Mouse (Mus musculus) midbrain, embryonic 10.5 days (tissue): ENCODE measurements around the gene Taf4. TPM values are rescaled to one million over a fixed set of nuclear protein-coding genes. Genes with fewer than 3 reads are reported as not detected.

Experiments used
- DNase-seq: peaks from one replicate; pipeline ENCODE4 v3.0.0-alpha.2; 2017; ENCODE audit warnings: low spot score
- H3K27ac ChIP-seq: fragments of 300-500 bp; sonication (generic); replicated peaks from 2 replicates; pipeline ENCODE4 v1.5.1; 2016; ENCODE audit warnings: mild to moderate bottlenecking
- H3K27me3 ChIP-seq: fragments of 300-500 bp; sonication (generic); 2 replicates; pipeline ENCODE4 v1.6.1; 2016; ENCODE audit warnings: low read depth, mild to moderate bottlenecking; ENCODE audit not compliant: poor library complexity, severe bottlenecking
- H3K36me3 ChIP-seq: fragments of 300-500 bp; sonication (generic); 2 replicates; pipeline ENCODE4 v1.6.1; 2016; ENCODE audit warnings: mild to moderate bottlenecking, moderate library complexity
- H3K4me1 ChIP-seq: fragments of 300-500 bp; sonication (generic); 2 replicates; pipeline ENCODE4 v1.6.1; 2016
- H3K4me3 ChIP-seq: fragments of 300-500 bp; sonication (generic); 2 replicates; pipeline ENCODE4 v1.5.1; 2016; ENCODE audit warnings: mild to moderate bottlenecking, moderate library complexity
- H3K9me3 ChIP-seq: fragments of 300-500 bp; sonication (generic); replicated peaks from 2 replicates; pipeline ENCODE4 v1.6.1; 2016; ENCODE audit warnings: mild to moderate bottlenecking
- WGBS: fragments of 180-500 bp; shearing (Covaris S2); methylation state at CpG from one replicate; pipeline ENCODE4 v1.1.7; 2016; 5-methylcytosine and 5-hydroxymethylcytosine counted together
- polyA plus RNA-seq: library from polyadenylated mRNA; unstranded; fragments of >200 nt; fragmentation: Nextera tagmentation; extraction: Ambion mirVana; gene quantifications from 2 replicates; pipeline ENCODE4 v1.2.1, GENCODE M21; 2016

The Taf4 gene
- polyA plus RNA-seq, 1 experiment from 2014 or later: 4.0 TPM

DNA sequence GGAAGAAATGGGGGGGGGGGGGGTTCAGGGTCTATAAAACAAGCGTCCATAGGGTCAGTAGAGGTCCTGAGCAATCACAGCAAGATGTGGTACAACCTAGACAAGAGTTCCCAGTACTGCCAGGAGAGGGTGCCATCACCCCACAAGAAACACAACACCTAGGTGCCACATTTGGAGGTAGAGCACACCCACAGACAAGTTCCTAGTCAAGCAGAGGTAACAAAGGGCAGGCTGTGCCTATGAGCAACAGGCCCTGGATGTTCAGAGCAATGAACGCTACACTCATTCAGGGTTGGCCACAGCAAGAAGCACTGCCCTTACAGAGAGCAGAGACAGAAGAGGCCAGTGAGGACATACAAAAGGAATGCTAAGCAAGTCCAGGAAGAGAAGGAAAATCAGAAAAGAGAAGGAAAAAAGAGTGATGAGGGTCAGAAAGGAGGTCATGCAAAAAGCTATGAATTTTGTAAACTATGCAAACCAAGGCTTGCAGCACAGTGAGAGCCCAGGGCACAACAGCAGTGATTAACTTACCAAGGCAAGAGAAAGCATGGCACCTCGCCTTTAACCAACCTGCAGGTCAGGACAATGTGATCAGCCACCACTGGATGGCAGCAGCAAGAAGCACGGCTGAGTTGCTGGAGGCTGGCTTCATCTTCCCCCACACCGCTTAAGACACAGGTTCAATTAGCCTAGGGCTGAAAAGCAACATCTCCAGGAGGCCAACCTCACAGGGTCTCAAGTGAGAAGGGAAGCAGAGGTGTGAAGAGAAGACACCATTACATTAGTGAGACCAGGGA lies 59.4 kb downstream of the Taf4 start:
- peaks cover 100% of the 10 kb centered on the region for H3K36me3 ChIP-seq
- 39% methylated on average over 5 of the region's 5 CpGs for WGBS
- no peaks in the 10 kb centered on the region for H3K27me3 ChIP-seq
- H3K27ac ChIP-seq: no peak overlapping the region
- H3K4me3 ChIP-seq: no peak overlapping the region
- peak; percentile 51 for DNase-seq
- peaks cover 3% of the 10 kb centered on the region; the same call in 1 of the 2 replicates for H3K9me3 ChIP-seq
- peaks cover 18% of the 10 kb centered on the region for H3K4me1 ChIP-seq

DNA sequence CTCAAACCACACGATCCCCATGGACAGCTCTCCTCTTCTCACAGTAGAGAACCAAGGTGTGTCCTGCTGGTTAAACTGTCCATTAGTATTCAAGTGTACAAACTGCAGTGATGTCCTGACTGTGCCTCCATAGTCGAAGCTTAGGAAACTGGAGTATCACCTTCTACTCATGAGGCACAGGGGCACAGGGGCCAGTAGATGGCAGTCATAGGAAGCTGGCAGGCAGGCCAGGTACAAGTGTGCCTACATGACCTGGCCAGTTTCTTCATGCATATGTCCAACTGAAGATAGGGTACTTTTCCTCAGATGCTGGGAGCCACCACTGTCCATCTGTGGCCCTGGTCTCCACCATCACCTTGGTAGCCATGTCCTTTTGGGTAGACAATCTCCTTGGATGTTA lies 62.2 kb downstream of the Taf4 start:
- H3K27me3 ChIP-seq: no peaks in the 10 kb centered on the region
- WGBS: 91% methylated on average over 2 of the region's 2 CpGs
- no peak for DNase-seq

DNA sequence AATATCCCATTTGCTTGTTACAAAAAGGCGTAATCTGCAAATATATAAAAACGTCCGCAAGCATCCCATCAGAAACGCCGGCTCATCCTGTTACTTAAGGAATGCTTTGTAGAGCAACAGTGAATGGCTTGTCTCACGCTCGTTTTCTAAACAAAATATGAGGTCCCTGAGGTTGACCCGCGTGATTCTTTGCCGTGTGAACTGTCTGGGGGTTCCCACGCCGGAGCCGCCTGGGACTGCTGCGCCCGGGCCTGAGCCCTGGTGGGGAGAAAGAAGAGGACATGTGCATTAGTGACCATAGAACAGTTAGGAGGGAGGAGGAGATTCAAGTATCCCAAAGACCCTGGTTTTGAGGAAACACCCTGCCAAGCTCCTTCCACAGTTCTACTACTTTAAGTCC lies 63.1 kb downstream of the Taf4 start:
- Histone ChIP-seq H3K9me3 (no peaks in the 10 kb centered on the region), H3K4me3 (no peak overlapping the region), H3K27ac (peak overlapping the region; percentile 68; the same call in 1 of the 2 replicates), H3K36me3 (peaks cover 85% of the 10 kb centered on the region), H3K27me3 (no peaks in the 10 kb centered on the region), H3K4me1 (peaks cover 18% of the 10 kb centered on the region)
- peak; percentile 31 for DNase-seq
- 72% methylated on average over 15 of the region's 15 CpGs for WGBS

More for the DNA sequence above, 62.2 kb downstream of the Taf4 start:
- peaks cover 94% of the 10 kb centered on the region for H3K36me3 ChIP-seq
- H3K4me3 ChIP-seq: no peak overlapping the region
- peaks cover 18% of the 10 kb centered on the region for H3K4me1 ChIP-seq
- no peaks in the 10 kb centered on the region for H3K9me3 ChIP-seq
- H3K27ac ChIP-seq: no peak overlapping the region

DNA sequence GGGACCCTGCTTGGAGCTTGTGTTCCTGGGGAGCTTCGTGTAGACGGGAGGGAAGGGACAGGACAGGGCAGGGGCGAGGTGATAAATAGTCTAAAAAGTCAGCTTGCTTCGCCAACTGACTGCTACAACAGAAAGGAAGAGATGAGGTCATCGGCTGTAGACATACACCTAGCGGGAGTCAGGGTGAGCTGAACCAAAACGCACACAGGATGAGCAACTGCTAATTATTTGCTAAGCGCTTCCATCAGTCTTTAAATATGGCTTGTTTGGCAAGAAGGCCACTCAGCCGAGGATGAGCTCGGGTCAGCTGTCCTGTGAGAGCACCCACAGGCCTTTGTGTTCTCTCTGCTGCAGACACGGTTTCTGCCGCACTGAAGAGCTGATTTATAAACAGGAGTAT lies 63.5 kb downstream of the Taf4 start:
- H3K27ac ChIP-seq: no peak overlapping the region
- no peak overlapping the region for H3K4me3 ChIP-seq
- no peaks in the 10 kb centered on the region for H3K9me3 ChIP-seq
- peaks cover 18% of the 10 kb centered on the region for H3K4me1 ChIP-seq
- 71% methylated on average over 12 of the region's 12 CpGs for WGBS
- peaks cover 81% of the 10 kb centered on the region for H3K36me3 ChIP-seq
- H3K27me3 ChIP-seq: no peaks in the 10 kb centered on the region
- DNase-seq: no peak

DNA sequence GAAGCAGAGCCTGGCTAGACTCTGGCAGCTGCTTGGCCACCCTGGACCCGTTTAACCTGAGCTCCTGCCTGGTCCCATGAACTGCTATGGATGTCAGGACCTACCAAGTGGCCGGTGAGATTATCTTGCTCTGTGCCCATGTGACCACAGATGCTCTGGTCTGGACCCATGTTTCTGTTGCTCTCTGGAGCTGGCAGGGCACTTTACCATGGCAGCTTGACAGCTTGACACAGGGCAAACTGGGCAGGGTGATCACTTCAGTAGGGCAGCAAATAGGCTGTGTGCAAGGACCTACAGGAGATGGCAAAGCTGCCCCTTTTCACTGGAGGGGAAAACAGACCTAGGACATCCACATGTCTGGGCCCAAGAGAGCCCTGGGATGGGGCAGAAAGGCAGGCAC lies 79.5 kb downstream of the Taf4 start:
- WGBS: 90% methylated on average over 2 of the region's 2 CpGs
- H3K4me1 ChIP-seq: 0 out of 2 replicates have a peak, but pooled peaks cover 3% of the 10 kb centered on the region
- DNase-seq: no peak
- H3K9me3 ChIP-seq: no peaks in the 10 kb centered on the region
- no peak overlapping the region for H3K4me3 ChIP-seq
- H3K27ac ChIP-seq: no peak overlapping the region
- no peaks in the 10 kb centered on the region for H3K27me3 ChIP-seq
- no peaks in the 10 kb centered on the region for H3K36me3 ChIP-seq

DNA sequence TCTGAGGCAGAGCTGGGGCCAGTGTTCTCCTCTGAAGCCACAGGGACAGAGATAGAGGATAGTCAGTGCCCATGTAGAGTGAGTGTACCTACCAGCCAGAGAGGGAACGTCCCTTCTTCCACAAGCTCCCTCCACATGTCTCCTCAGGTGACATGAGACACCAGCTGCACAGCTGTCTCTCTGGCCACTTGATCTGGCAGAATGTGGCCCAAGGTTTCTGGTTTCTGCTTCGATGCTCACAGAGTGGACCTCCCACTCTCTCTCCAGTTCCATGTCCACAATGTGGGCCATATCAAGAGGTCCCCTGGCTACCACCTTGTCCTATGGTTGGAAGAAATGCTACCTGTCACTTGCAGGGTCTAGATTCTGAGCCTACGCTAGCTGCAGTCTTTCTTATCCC lies 85.4 kb downstream of the Taf4 start:
- H3K4me3 ChIP-seq: no peak overlapping the region
- no peak overlapping the region for H3K27ac ChIP-seq
- 0 out of 2 replicates have a peak, but pooled peaks cover 3% of the 10 kb centered on the region for H3K4me1 ChIP-seq
- DNase-seq: no peak
- 79% methylated on average over 3 of the region's 3 CpGs for WGBS
- H3K36me3 ChIP-seq: no peaks in the 10 kb centered on the region
- H3K27me3 ChIP-seq: no peaks in the 10 kb centered on the region
- H3K9me3 ChIP-seq: no peaks in the 10 kb centered on the region

DNA sequence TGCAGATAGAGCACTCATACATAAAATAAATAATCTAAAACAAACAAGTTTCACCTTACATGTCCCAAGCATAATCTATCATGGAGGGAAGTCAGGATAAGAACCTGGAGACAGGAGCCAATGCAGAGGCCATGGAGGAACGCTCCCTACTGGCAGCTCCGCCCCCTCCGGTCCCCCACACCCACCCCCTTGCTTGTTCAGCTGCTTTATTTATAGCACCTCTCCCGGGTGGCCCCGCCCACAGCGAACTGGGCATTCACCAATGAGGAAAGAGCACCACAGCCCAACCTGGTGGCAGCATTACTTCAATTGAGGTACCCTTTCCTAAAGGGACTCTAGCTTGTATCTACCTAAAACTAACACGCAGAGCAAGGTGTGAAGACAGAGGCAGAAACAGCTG lies 91.9 kb downstream of the Taf4 start:
- no peaks in the 10 kb centered on the region for H3K27me3 ChIP-seq
- H3K27ac ChIP-seq: no peak overlapping the region
- no peaks in the 10 kb centered on the region for H3K9me3 ChIP-seq
- no peak for DNase-seq
- WGBS: 54% methylated on average over 7 of the region's 7 CpGs
- H3K4me1 ChIP-seq: no peaks in the 10 kb centered on the region
- H3K36me3 ChIP-seq: no peaks in the 10 kb centered on the region
- H3K4me3 ChIP-seq: no peak overlapping the region

DNA sequence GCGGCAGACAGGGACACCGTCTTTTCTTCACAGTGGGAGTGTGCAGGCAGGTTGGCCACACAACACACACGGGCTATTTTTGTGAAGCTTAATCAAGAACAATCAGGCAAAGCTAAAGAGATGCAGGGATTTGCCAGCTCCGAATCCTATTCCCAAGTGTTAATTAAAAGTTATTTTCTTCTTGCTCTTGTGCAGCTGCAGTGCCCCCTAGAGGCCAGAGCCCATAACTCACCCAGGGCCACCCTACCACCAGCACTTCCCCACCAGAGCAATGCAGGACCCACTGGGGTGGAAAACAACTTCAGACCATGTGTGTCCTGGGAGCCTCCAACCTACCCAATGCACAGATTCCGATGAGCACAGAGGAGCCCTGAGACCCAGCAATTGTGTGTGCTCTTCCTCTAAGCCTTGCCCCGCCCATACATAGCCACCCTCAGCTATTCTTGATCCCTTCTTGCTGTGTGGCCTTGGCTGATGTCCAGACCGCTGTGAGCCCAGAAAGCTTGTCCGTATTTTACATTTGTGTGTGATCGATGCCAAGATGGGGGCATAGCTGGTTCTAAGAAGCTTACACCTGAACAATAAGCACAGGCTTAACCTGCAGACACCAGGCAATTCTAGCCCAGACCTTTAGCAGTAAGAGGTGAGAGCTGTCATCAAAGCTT lies 98.8 kb downstream of the Taf4 start:
- no peaks in the 10 kb centered on the region for H3K4me1 ChIP-seq
- H3K4me3 ChIP-seq: no peak overlapping the region
- H3K27me3 ChIP-seq: no peaks in the 10 kb centered on the region
- no peaks in the 10 kb centered on the region for H3K36me3 ChIP-seq
- peak; percentile 51 for DNase-seq
- no peak overlapping the region for H3K27ac ChIP-seq
- no peaks in the 10 kb centered on the region for H3K9me3 ChIP-seq
- WGBS: 76% methylated on average over 9 of the region's 9 CpGs

DNA sequence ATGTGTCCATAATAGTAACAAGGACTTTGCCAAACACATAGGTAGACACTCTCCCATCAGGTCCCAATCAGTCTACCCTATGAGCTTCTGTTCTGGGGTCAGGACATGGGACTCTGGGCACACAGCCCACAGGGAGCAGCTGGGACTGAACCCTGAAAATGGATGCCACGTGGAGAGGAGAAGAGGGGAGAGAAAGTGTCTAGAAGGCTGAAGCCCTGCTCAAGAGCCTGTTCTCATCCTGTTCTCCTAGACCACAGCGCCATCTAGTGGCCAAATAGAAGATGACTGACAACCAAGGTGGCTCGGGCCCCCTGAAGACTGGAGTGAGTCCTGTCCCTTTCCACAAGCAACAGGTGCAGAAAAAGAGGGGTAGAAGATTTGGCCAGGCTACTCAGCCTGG lies 101.3 kb downstream of the Taf4 start:
- H3K36me3 ChIP-seq: no peaks in the 10 kb centered on the region
- H3K27ac ChIP-seq: no peak overlapping the region
- DNase-seq: peak; percentile 81
- no peak overlapping the region for H3K4me3 ChIP-seq
- no peaks in the 10 kb centered on the region; the same call in 1 of the 2 replicates for H3K27me3 ChIP-seq
- 9% methylated on average over 3 of the region's 3 CpGs for WGBS
- H3K4me1 ChIP-seq: peaks cover under 1% of the 10 kb centered on the region; the same call in 1 of the 2 replicates
- no peaks in the 10 kb centered on the region for H3K9me3 ChIP-seq

DNA sequence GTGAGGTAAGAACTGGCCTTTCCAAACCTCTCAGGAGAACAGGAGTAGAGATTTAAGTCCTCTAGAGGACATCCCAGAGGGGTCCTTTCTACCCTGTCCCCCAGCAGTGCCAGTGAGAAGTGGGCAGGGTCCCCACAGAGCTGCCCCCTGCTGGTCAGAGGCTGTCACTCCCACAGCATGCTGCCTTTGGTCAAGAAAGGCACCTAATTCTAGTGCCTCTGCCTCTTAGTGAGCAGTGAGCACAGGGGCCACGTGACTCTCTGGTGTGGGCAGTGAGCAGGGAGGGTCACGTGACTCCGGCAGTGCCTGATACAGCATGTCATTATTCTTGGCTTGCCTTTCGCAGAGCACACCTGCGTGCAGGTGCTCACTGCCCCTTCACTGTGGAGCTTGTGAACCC lies 103.1 kb downstream of the Taf4 start:
- H3K36me3 ChIP-seq: no peaks in the 10 kb centered on the region
- 46% methylated on average over 5 of the region's 5 CpGs for WGBS
- peak; percentile 38 for DNase-seq
- H3K4me1 ChIP-seq: peaks cover 7% of the 10 kb centered on the region
- H3K4me3 ChIP-seq: no peak overlapping the region
- H3K27ac ChIP-seq: no peak overlapping the region
- H3K9me3 ChIP-seq: no peaks in the 10 kb centered on the region
- no peaks in the 10 kb centered on the region; the same call in 1 of the 2 replicates for H3K27me3 ChIP-seq

DNA sequence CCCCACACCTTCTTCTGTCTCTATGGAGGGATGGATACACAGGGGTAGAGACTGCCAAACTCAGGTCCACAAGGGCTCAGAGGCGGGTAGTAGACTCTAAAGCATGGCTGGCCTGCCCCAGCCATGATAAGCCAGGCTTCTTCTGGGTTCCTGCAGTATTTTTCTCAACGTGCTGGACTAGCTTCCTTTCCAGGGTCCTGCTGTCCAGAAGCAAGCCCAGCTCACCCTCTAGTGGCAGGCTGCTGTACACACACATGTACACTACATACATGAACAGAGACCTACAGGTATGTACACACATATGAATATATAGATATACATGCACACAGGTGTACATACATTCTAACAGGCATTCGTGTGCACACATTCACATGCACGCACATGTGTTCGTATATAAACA lies 103.7 kb downstream of the Taf4 start:
- H3K27ac ChIP-seq: no peak overlapping the region
- no peak for DNase-seq
- H3K36me3 ChIP-seq: no peaks in the 10 kb centered on the region
- no peaks in the 10 kb centered on the region; the same call in 1 of the 2 replicates for H3K27me3 ChIP-seq
- no peaks in the 10 kb centered on the region for H3K9me3 ChIP-seq
- no peak overlapping the region for H3K4me3 ChIP-seq
- WGBS: 80% methylated on average over 5 of the region's 5 CpGs
- peaks cover 7% of the 10 kb centered on the region for H3K4me1 ChIP-seq

DNA sequence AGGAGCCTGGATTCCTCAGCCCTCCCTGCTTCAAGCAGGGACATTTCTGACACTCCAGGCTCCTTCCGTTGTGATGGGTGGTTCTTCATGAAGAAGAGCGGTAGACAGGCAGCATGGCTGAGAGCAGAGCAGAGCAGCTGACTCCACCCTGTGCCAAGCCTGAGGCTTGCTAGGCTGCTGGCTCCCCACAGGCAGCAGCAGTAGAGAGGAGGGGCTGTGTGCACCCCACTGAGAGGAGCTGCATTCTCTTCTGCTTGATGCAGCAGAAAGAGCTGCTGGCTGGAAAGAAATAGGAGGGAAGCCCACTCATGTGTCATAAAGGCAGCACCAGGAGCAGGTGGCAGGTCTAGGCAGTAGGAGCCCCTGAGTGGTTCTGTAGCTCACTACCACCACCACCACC lies 106.6 kb downstream of the Taf4 start:
- no peak for DNase-seq
- Histone ChIP-seq H3K9me3 (no peaks in the 10 kb centered on the region), H3K4me3 (no peak overlapping the region), H3K4me1 (peaks cover 7% of the 10 kb centered on the region), H3K27ac (peak overlapping the region; percentile 10; the same call in 1 of the 2 replicates), H3K36me3 (no peaks in the 10 kb centered on the region), H3K27me3 (no peaks in the 10 kb centered on the region; the same call in 1 of the 2 replicates)
- 14% methylated on average over 2 of the region's 2 CpGs for WGBS

DNA sequence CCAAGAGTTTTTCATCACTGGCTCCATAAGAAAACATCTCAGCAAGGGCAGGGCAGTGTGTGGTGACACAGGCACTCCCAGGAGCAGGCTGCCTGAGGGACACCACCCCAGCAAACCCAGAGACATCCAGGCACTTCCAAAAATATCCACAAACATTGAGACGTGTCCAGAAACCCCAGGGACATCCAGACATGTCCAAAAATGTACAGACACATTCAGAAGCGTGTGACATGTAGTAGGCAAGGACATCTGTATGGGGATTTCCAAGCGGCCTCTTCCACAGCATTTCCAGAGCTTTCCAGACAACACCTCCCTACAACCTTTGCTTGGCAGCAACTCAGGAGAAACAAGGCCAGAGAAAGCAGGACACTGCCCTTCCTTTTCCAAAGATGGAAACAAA lies 108.8 kb downstream of the Taf4 start:
- 76% methylated on average over 3 of the region's 3 CpGs for WGBS
- Histone ChIP-seq H3K4me3 (no peak overlapping the region), H3K4me1 (peaks cover 7% of the 10 kb centered on the region)

More for the DNA sequence above, 108.8 kb downstream of the Taf4 start:
- H3K27me3 ChIP-seq: no peaks in the 10 kb centered on the region; the same call in 1 of the 2 replicates
- no peaks in the 10 kb centered on the region for H3K36me3 ChIP-seq
- no peak overlapping the region for H3K27ac ChIP-seq
- H3K9me3 ChIP-seq: no peaks in the 10 kb centered on the region
- DNase-seq: no peak
